Mouse (Mus musculus) lung, embryonic 14.5 days (tissue): ENCODE data around the gene Fhdc1. TPM values are rescaled to one million over a fixed set of nuclear protein-coding genes. Genes with fewer than 3 reads are reported as not detected.

Experiments
- ATAC-seq: fragments of 200-750 bp; cut with Nextera tagmentation; 2 replicates; pipeline ENCODE4 v1.8.0; 2017; ENCODE audit warnings: mild to moderate bottlenecking, moderate TSS enrichment, moderate library complexity; ENCODE audit not compliant: insufficient read depth
- DNase-seq: peaks from one replicate; pipeline ENCODE4 v3.0.0-alpha.2; 2015
- H3K27ac ChIP-seq: fragments of 300-500 bp; sonication (generic); 2 replicates; pipeline ENCODE4 v1.5.1; 2014; ENCODE audit warnings: low read depth, mild to moderate bottlenecking, moderate library complexity
- H3K27me3 ChIP-seq: fragments of 300-500 bp; sonication (generic); 2 replicates; pipeline ENCODE4 v1.6.1; 2014; ENCODE audit warnings: low read length, control low read depth; ENCODE audit not compliant: insufficient read depth
- H3K36me3 ChIP-seq: fragments of 300-500 bp; sonication (generic); 2 replicates; pipeline ENCODE4 v1.6.1; 2014; ENCODE audit warnings: control low read depth; ENCODE audit not compliant: insufficient read depth
- H3K4me1 ChIP-seq: fragments of 300-500 bp; sonication (generic); 2 replicates; pipeline ENCODE4 v1.6.1; 2014; ENCODE audit warnings: antibody characterized with exemption, control low read depth; ENCODE audit not compliant: insufficient read depth
- H3K4me2 ChIP-seq: fragments of 300-500 bp; sonication (generic); 2 replicates; pipeline ENCODE4 v1.6.1; 2014; ENCODE audit warnings: mild to moderate bottlenecking
- H3K4me3 ChIP-seq: fragments of 300-500 bp; sonication (generic); 2 replicates; pipeline ENCODE4 v1.5.1; 2014; ENCODE audit warnings: low read depth, low read length
- H3K9ac ChIP-seq: fragments of 300-500 bp; sonication (generic); 2 replicates; pipeline ENCODE4 v1.6.1; 2014
- H3K9me3 ChIP-seq: fragments of 300-500 bp; sonication (generic); 2 replicates; pipeline ENCODE4 v1.6.1; 2016; ENCODE audit warnings: low read depth, low read length, control low read depth
- CTCF ChIP-seq: IDR thresholded peaks from 2 replicates; pipeline ENCODE4 v1.5.1; 2016; ENCODE audit warnings: antibody characterized with exemption, low read depth
- WGBS: fragments of 180-500 bp; shearing (Covaris S2); extraction: QIAGEN DNeasy Blood & Tissue Kit; methylation state at CpG from one replicate; pipeline ENCODE4 v1.1.7; 2014; 5-methylcytosine and 5-hydroxymethylcytosine counted together
- polyA plus RNA-seq: library from polyadenylated mRNA; unstranded; fragments of >200 nt; fragmentation: Nextera tagmentation; extraction: Ambion mirVana; gene quantifications from 2 replicates; pipeline ENCODE4 v1.2.1, GENCODE M21; 2014

Fhdc1 gene
- polyA plus RNA-seq, 1 experiment from 2014 or later, result 16.6 TPM

GRCm38 (mm10) chr3:84413868-84414267 is 66.4 kb downstream of the Fhdc1 start:
- Histone ChIP-seq H3K27ac (no peak overlapping the region), H3K4me1 (no peaks in the 10 kb centered on the region; the same call in 1 of the 2 replicates), H3K36me3 (no peaks in the 10 kb centered on the region), H3K4me3 (no peak overlapping the region), H3K9me3 (no peaks in the 10 kb centered on the region), H3K9ac (no peak overlapping the region), H3K27me3 (no peaks in the 10 kb centered on the region), H3K4me2 (no peak overlapping the region)
- DNase-seq, result no peak
- WGBS, result 34% methylated on average over 4 of the region's 4 CpGs
- no peak for TF ChIP-seq CTCF
- ATAC-seq, result no peak

- Histone ChIP-seq H3K27me3 (no peaks in the 10 kb centered on the region), H3K4me1 (no peaks in the 10 kb centered on the region; the same call in 1 of the 2 replicates), H3K36me3 (no peaks in the 10 kb centered on the region), H3K9me3 (no peaks in the 10 kb centered on the region), H3K4me3 (no peak overlapping the region), H3K4me2 (no peak overlapping the region), H3K27ac (no peak overlapping the region), H3K9ac (no peak overlapping the region)
- ATAC-seq (no peak), DNase-seq (no peak)
- 36% methylated on average over 5 of the region's 5 CpGs for WGBS
- no peak for TF ChIP-seq CTCF
Observed at GRCm38 (mm10) chr3:84412920-84413319, 67.3 kb downstream of the Fhdc1 start.

- Histone ChIP-seq H3K9ac (no peak overlapping the region), H3K4me1 (no peaks in the 10 kb centered on the region; the same call in 1 of the 2 replicates), H3K4me2 (no peak overlapping the region), H3K9me3 (no peaks in the 10 kb centered on the region), H3K27ac (no peak overlapping the region), H3K27me3 (no peaks in the 10 kb centered on the region), H3K4me3 (no peak overlapping the region), H3K36me3 (no peaks in the 10 kb centered on the region)
- no peak for TF ChIP-seq CTCF
- ATAC-seq (no peak), DNase-seq (no peak)
- 69% methylated on average over 3 of the region's 3 CpGs for WGBS
Observed at GRCm38 (mm10) chr3:84409474-84409862, 70.8 kb downstream of the Fhdc1 start.

- H3K4me3 ChIP-seq, result no peak overlapping the region
- 40% methylated on average over 13 of the region's 13 CpGs for WGBS
- H3K4me2 ChIP-seq, result no peak overlapping the region
- no peaks in the 10 kb centered on the region; the same call in 1 of the 2 replicates for H3K4me1 ChIP-seq
- ATAC-seq (no peak), DNase-seq (no peak)
- no peaks in the 10 kb centered on the region for H3K9me3 ChIP-seq
- H3K27ac ChIP-seq, result no peak overlapping the region
- no peak overlapping the region for H3K9ac ChIP-seq
- TF ChIP-seq CTCF, result no peak
- no peaks in the 10 kb centered on the region for H3K36me3 ChIP-seq
- H3K27me3 ChIP-seq, result no peaks in the 10 kb centered on the region
Observed at GRCm38 (mm10) chr3:84408756-84409473, 71.3 kb downstream of the Fhdc1 start.

GRCm38 (mm10) chr3:84405523-84405922 is 74.7 kb downstream of the Fhdc1 start:
- ATAC-seq (no peak), DNase-seq (no peak)
- Histone ChIP-seq H3K27ac (no peak overlapping the region), H3K27me3 (no peaks in the 10 kb centered on the region), H3K36me3 (no peaks in the 10 kb centered on the region), H3K4me2 (no peak overlapping the region), H3K9me3 (no peaks in the 10 kb centered on the region), H3K4me3 (no peak overlapping the region), H3K4me1 (no peaks in the 10 kb centered on the region), H3K9ac (no peak overlapping the region)
- WGBS, result 54% methylated on average over 4 of the region's 4 CpGs
- TF ChIP-seq CTCF, result no peak

GRCm38 (mm10) chr3:84403389-84403788 is 76.8 kb downstream of the Fhdc1 start:
- DNase-seq, result peak; percentile 63
- H3K4me2 ChIP-seq, result no peak overlapping the region

GRCm38 (mm10) chr3:84402716-84403115 is 77.5 kb downstream of the Fhdc1 start:
- no peak for TF ChIP-seq CTCF
- Histone ChIP-seq H3K36me3 (no peaks in the 10 kb centered on the region), H3K27me3 (no peaks in the 10 kb centered on the region), H3K4me3 (no peak overlapping the region), H3K27ac (no peak overlapping the region), H3K4me2 (no peak overlapping the region), H3K9ac (no peak overlapping the region), H3K9me3 (no peaks in the 10 kb centered on the region), H3K4me1 (no peaks in the 10 kb centered on the region)
- 48% methylated on average over 2 of the region's 2 CpGs for WGBS
- ATAC-seq (0 out of 2 replicates have a peak, but pooled peaks have one; percentile 31), DNase-seq (no peak)

More at GRCm38 (mm10) chr3:84403389-84403788, 76.8 kb downstream of the Fhdc1 start:
- no peaks in the 10 kb centered on the region for H3K4me1 ChIP-seq
- H3K27me3 ChIP-seq, result no peaks in the 10 kb centered on the region
- H3K4me3 ChIP-seq, result no peak overlapping the region
- no peak overlapping the region for H3K27ac ChIP-seq
- 39% methylated on average over 5 of the region's 5 CpGs for WGBS
- ATAC-seq, result no peak
- TF ChIP-seq CTCF, result no peak
- no peaks in the 10 kb centered on the region for H3K36me3 ChIP-seq
- H3K9ac ChIP-seq, result no peak overlapping the region
- no peaks in the 10 kb centered on the region for H3K9me3 ChIP-seq
